Mouse (Mus musculus) kidney, adult 2 months (tissue): ENCODE results near the gene Ogfrl1.

ENCODE experiments used
- CTCF ChIP-seq: fragments of 200-500 bp; conservative IDR thresholded peaks from 2 replicates; pipeline ENCODE4 v1.5.1; 2011; ENCODE audit warnings: low read depth, mild to moderate bottlenecking, control low read depth, low read length, moderate library complexity, mixed read lengths; ENCODE audit not compliant: insufficient read depth, insufficient read length
- POLR2A ChIP-seq: fragments of 200-500 bp; IDR thresholded peaks from one replicate; pipeline ENCODE4 v1.6.1; 2011; ENCODE audit warnings: low read depth, low read length, control low read depth

GRCm38 (mm10) chr1:23418059-23418458, 20.5 kb upstream of the Ogfrl1 start:
- TF ChIP-seq CTCF, result no peak
- no peak for TF ChIP-seq POLR2A
